Comparison of ENCODE assay signal across 8 mouse cellular contexts in genomic region chr14:76503231-76503851, GRCm38 (mm10). TPM values are rescaled to one million over a fixed set of nuclear protein-coding genes. Genes with fewer than 3 reads are reported as not detected.
DNase-seq lines count a peak whose midpoint lies in the region; ATAC-seq lines count a peak whose summit lies in the region.

No protein-coding gene starts in this region.

- DNase-seq in kidney, adult 18-20 months, result peak; percentile 35
- DNase-seq in kidney, adult 11 months, result no peak
- DNase-seq in adipocyte (ENCODE audit: low spot score), result peak; percentile 67
- no peak for DNase-seq in forebrain, embryonic 11.5 days (ENCODE audit: low spot score)
- no peak for DNase-seq in gastrocnemius, postnatal 25 days
- DNase-seq in gastrocnemius, adult 8-10 months (ENCODE audit: low spot score in 2 of 2), result no peak

- peak overlapping the region; percentile 100; the same call in 1 of the 2 replicates for H3K27ac ChIP-seq in forebrain, embryonic 11.5 days (ENCODE audit: low read depth, low read length)
- H3K27ac ChIP-seq in intestine, embryonic 15.5 days, result no peak overlapping the region
- peak overlapping the region; percentile 100 for H3K27ac ChIP-seq in midbrain, embryonic 16.5 days (ENCODE audit: low read length)

- H3K4me1 ChIP-seq in forebrain, embryonic 11.5 days (replicated peaks; ENCODE audit: control insufficient read depth, insufficient read depth, low read length), result peaks cover 3% of the 10 kb centered on the region
- peaks cover 21% of the 10 kb centered on the region for H3K4me1 ChIP-seq in intestine, embryonic 15.5 days (replicated peaks)
- H3K4me1 ChIP-seq in midbrain, embryonic 16.5 days (ENCODE audit: control insufficient read depth, insufficient read depth, low read length), result peaks cover 28% of the 10 kb centered on the region

- H3K4me3 ChIP-seq in forebrain, embryonic 11.5 days (ENCODE audit: low read depth, low read length), result peak overlapping the region; percentile 73
- peak overlapping the region; percentile 65 for H3K4me3 ChIP-seq in intestine, embryonic 15.5 days (replicated peaks)
- H3K4me3 ChIP-seq in midbrain, embryonic 16.5 days (ENCODE audit: low read depth, low read length), result peak overlapping the region; percentile 59

- H3K9ac ChIP-seq in forebrain, embryonic 11.5 days (ENCODE audit: low read length), result peak overlapping the region; percentile 99; the same call in 1 of the 2 replicates
- peak overlapping the region; percentile 59 for H3K9ac ChIP-seq in intestine, embryonic 15.5 days
- H3K9ac ChIP-seq in midbrain, embryonic 16.5 days (ENCODE audit: low read depth, low read length), result peak overlapping the region; percentile 92

- H3K36me3 ChIP-seq in forebrain, embryonic 11.5 days (ENCODE audit: control insufficient read depth, insufficient read depth, low read length), result peaks cover 6% of the 10 kb centered on the region; the same call in 1 of the 2 replicates
- H3K36me3 ChIP-seq in intestine, embryonic 15.5 days, result no peaks in the 10 kb centered on the region; the same call in 1 of the 2 replicates
- H3K36me3 ChIP-seq in midbrain, embryonic 16.5 days (ENCODE audit: control insufficient read depth, insufficient read depth, low read length), result peaks cover 6% of the 10 kb centered on the region; the same call in 1 of the 2 replicates

- H3K4me2 ChIP-seq in forebrain, embryonic 11.5 days (ENCODE audit: low read depth, low read length, severe bottlenecking), result peak overlapping the region; percentile 78
- H3K4me2 ChIP-seq in intestine, embryonic 15.5 days (replicated peaks), result peak overlapping the region; percentile 88
- peak overlapping the region; percentile 91 for H3K4me2 ChIP-seq in midbrain, embryonic 16.5 days (ENCODE audit: low read length)

- WGBS in forebrain, embryonic 11.5 days, result 6% methylated on average over 13 of the region's 13 CpGs
- 10% methylated on average over 13 of the region's 13 CpGs for WGBS in intestine, embryonic 15.5 days
- WGBS in midbrain, embryonic 16.5 days, result 3% methylated on average over 13 of the region's 13 CpGs

- no peak for ATAC-seq in forebrain, embryonic 11.5 days (replicated peaks; ENCODE audit: low FRiP score)
- no peak for ATAC-seq in intestine, embryonic 15.5 days
- ATAC-seq in midbrain, embryonic 16.5 days, result no peak

- no peaks in the 10 kb centered on the region for H3K9me3 ChIP-seq in forebrain, embryonic 11.5 days (ENCODE audit: control insufficient read depth, low read length)
- H3K9me3 ChIP-seq in intestine, embryonic 15.5 days, result no peaks in the 10 kb centered on the region
- no peaks in the 10 kb centered on the region for H3K9me3 ChIP-seq in midbrain, embryonic 16.5 days (replicated peaks; ENCODE audit: control insufficient read depth, low read length, poor library complexity, severe bottlenecking)

- H3K27me3 ChIP-seq in forebrain, embryonic 11.5 days (ENCODE audit: control insufficient read depth, insufficient read depth, low read length), result no peaks in the 10 kb centered on the region
- no peaks in the 10 kb centered on the region for H3K27me3 ChIP-seq in intestine, embryonic 15.5 days (replicated peaks)
- H3K27me3 ChIP-seq in midbrain, embryonic 16.5 days (ENCODE audit: control insufficient read depth, insufficient read depth, low read depth, low read length), result no peaks in the 10 kb centered on the region

RNA-seq across cellular contexts. Expression of gene Serp2, which starts 53.3 kb away (rescaled TPM):
- polyA plus RNA-seq in forebrain, embryonic 11.5 days (2014; fragmentation: Nextera tagmentation; extraction: Ambion mirVana), result 29.3 and 33.3 TPM in 2 replicates
- polyA plus RNA-seq in intestine, embryonic 15.5 days (2015; fragmentation: Nextera tagmentation; extraction: Ambion mirVana), result 8.6 and 10.0 TPM in 2 replicates
- 207 and 239 TPM in 2 replicates for polyA plus RNA-seq in midbrain, embryonic 16.5 days (2015; fragmentation: Nextera tagmentation; extraction: Ambion mirVana)
- total RNA-seq in gastrocnemius, postnatal 25 days (2021), result under 1 TPM; 0.64 to 0.94 TPM
- under 1 TPM in 2 of 4 experiments, not detected in 2; 0.34 to 0.39 TPM for total RNA-seq in gastrocnemius, adult 8-10 months (2022)

Comparison
In these comparisons a context has a peak if more than half of its experiments do, and no peak if none do; other contexts are left out.
1. DNase-seq: peak in kidney, adult 18-20 months (single experiment) and adipocyte (single experiment); none in kidney, adult 11 months (single experiment), forebrain, embryonic 11.5 days (single experiment), gastrocnemius, postnatal 25 days (single experiment) and gastrocnemius, adult 8-10 months (0 of 2).
2. Peak in every context shown above with its lines, with median percentiles within 50 percentile points of each other: H3K4me2 ChIP-seq, H3K4me3 ChIP-seq and H3K9ac ChIP-seq.